16 mouse cellular contexts compared by ENCODE assay signal in the genomic region with DNA sequence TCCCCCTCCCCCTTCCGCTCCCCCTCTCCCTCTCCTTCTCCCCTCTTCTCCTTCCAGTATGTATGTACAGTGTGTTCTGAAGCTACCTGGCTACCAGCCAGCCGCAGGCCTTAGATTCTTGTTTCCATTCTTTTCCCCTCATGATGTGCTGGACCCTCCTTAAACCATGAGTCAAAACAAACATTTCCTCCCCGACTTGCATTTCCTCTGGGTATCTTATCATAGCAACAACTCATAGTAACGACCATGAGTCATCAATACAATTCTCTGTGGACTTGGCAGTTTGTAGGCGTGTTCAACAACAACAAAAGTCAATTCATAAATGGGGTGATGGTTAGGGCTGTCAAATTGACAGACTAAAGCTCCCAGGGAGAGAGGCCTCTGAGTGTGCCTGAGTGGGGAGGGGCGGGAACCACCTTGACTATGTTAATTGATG.
DNase-seq lines count a peak whose midpoint lies in the region; ATAC-seq and TF ChIP-seq lines count a peak whose summit lies in the region.
"Had no signal": no experiment of that assay in that cellular context is flagged by ENCODE, and none has a peak within 500 bp of the region (broad histone marks: within the 10 kb centered on the region; RNA-seq: fewer than 3 reads in every experiment).

No protein-coding gene starts in this region.

- H3K27me3 ChIP-seq in heart, adult 2 months (ENCODE audit: control insufficient read depth, insufficient read depth, low read length): no peaks in the 10 kb centered on the region
- H3K27me3 ChIP-seq in lung, embryonic 15.5 days: no peaks in the 10 kb centered on the region
- H3K27me3 ChIP-seq in stomach, embryonic 16.5 days (ENCODE audit: control insufficient read depth, insufficient read depth, low read length): no peaks in the 10 kb centered on the region
- H3K27me3 ChIP-seq in forebrain, embryonic 12.5 days: no peaks in the 10 kb centered on the region
- H3K27me3 ChIP-seq: embryonic facial prominence, embryonic 13.5 days; forebrain, embryonic 13.5 days; hindbrain, embryonic 12.5 days; midbrain, embryonic 15.5 days had no signal

- no peak overlapping the region for H3K9ac ChIP-seq in heart, adult 2 months (ENCODE audit: low read depth, low read length)
- no peak overlapping the region for H3K9ac ChIP-seq in lung, embryonic 15.5 days
- H3K9ac ChIP-seq in stomach, embryonic 16.5 days (ENCODE audit: low read length): no peak overlapping the region
- H3K9ac ChIP-seq in forebrain, embryonic 12.5 days: no peak overlapping the region
- H3K9ac ChIP-seq: embryonic facial prominence, embryonic 13.5 days; forebrain, embryonic 13.5 days; hindbrain, embryonic 12.5 days; midbrain, embryonic 15.5 days had no signal

- TF ChIP-seq POLR2A in heart, adult 2 months (IDR thresholded peaks at IDR 0.05; ENCODE audit: insufficient read depth, low read depth, low read length): no peak
- TF ChIP-seq POLR2A in lung, adult 2 months (IDR thresholded peaks at IDR 0.05; ENCODE audit: borderline replicate concordance, extremely low read depth, low read depth, low read length): no peak

- H3K79me2 ChIP-seq in heart, adult 2 months (replicated peaks; ENCODE audit: control insufficient read depth, insufficient read depth, low read length): no peaks in the 10 kb centered on the region

- H3K4me3 ChIP-seq in heart, adult 2 months: no peak overlapping the region
- no peak overlapping the region for H3K4me3 ChIP-seq in lung, embryonic 15.5 days
- H3K4me3 ChIP-seq in lung, adult 2 months (replicated peaks; ENCODE audit: extremely low read depth, low read depth, low read length): no peak overlapping the region
- H3K4me3 ChIP-seq in stomach, embryonic 16.5 days (replicated peaks; ENCODE audit: low read length): no peak overlapping the region
- no peak overlapping the region for H3K4me3 ChIP-seq in forebrain, embryonic 12.5 days (replicated peaks)
- H3K4me3 ChIP-seq: embryonic facial prominence, embryonic 13.5 days; forebrain, embryonic 13.5 days; hindbrain, embryonic 12.5 days; midbrain, embryonic 15.5 days had no signal

- ATAC-seq in lung, embryonic 15.5 days (ENCODE audit: borderline replicate concordance, extremely low read depth, low FRiP score, low TSS enrichment): peak; percentile 72
- ATAC-seq in stomach, embryonic 16.5 days (ENCODE audit: insufficient read depth, low FRiP score): peak; percentile 62; the same call in 1 of the 2 replicates
- ATAC-seq in forebrain, embryonic 12.5 days (ENCODE audit: low FRiP score): no peak
- ATAC-seq: forebrain, embryonic 13.5 days; midbrain, embryonic 15.5 days had no signal

- no peaks in the 10 kb centered on the region for H3K4me1 ChIP-seq in heart, adult 2 months (ENCODE audit: control insufficient read depth, insufficient read depth, low read length)
- peaks cover 4% of the 10 kb centered on the region; the same call in 1 of the 2 replicates for H3K4me1 ChIP-seq in lung, embryonic 15.5 days
- H3K4me1 ChIP-seq in lung, adult 2 months (ENCODE audit: control insufficient read depth, insufficient read depth, low read length): no peaks in the 10 kb centered on the region
- no peaks in the 10 kb centered on the region for H3K4me1 ChIP-seq in stomach, embryonic 16.5 days (ENCODE audit: control insufficient read depth, insufficient read depth, low read length)
- H3K4me1 ChIP-seq in forebrain, embryonic 12.5 days: no peaks in the 10 kb centered on the region
- H3K4me1 ChIP-seq: embryonic facial prominence, embryonic 13.5 days; forebrain, embryonic 13.5 days; hindbrain, embryonic 12.5 days; midbrain, embryonic 15.5 days had no signal

- peak; percentile 91 for DNase-seq in heart, adult 11 months
- no peak for DNase-seq in heart, adult 2 months
- DNase-seq in lung, adult 2 months: no peak
- DNase-seq in adipocyte (ENCODE audit: low spot score): peak; percentile 28
- no peak for DNase-seq in adrenal gland, postnatal 14 days
- DNase-seq: adrenal gland, postnatal 36 days; cerebellum, postnatal 36 days; gastrocnemius, postnatal 25 days had no signal

- no peaks in the 10 kb centered on the region for H3K9me3 ChIP-seq in lung, embryonic 15.5 days
- no peaks in the 10 kb centered on the region for H3K9me3 ChIP-seq in stomach, embryonic 16.5 days (replicated peaks; ENCODE audit: control insufficient read depth, low read length)
- no peaks in the 10 kb centered on the region for H3K9me3 ChIP-seq in forebrain, embryonic 12.5 days
- H3K9me3 ChIP-seq: embryonic facial prominence, embryonic 13.5 days; forebrain, embryonic 13.5 days; hindbrain, embryonic 12.5 days; midbrain, embryonic 15.5 days had no signal

- H3K4me2 ChIP-seq in lung, embryonic 15.5 days: no peak overlapping the region
- no peak overlapping the region for H3K4me2 ChIP-seq in stomach, embryonic 16.5 days (ENCODE audit: low read depth, low read length)
- H3K4me2 ChIP-seq in forebrain, embryonic 12.5 days: no peak overlapping the region
- H3K4me2 ChIP-seq: embryonic facial prominence, embryonic 13.5 days; forebrain, embryonic 13.5 days; hindbrain, embryonic 12.5 days; midbrain, embryonic 15.5 days had no signal

- H3K36me3 ChIP-seq in heart, adult 2 months (ENCODE audit: control insufficient read depth, insufficient read depth, low read length): no peaks in the 10 kb centered on the region
- H3K36me3 ChIP-seq in lung, embryonic 15.5 days: no peaks in the 10 kb centered on the region
- H3K36me3 ChIP-seq in stomach, embryonic 16.5 days (ENCODE audit: control insufficient read depth, insufficient read depth, low read length): no peaks in the 10 kb centered on the region
- no peaks in the 10 kb centered on the region for H3K36me3 ChIP-seq in forebrain, embryonic 12.5 days (replicated peaks)
- H3K36me3 ChIP-seq: embryonic facial prominence, embryonic 13.5 days; hindbrain, embryonic 12.5 days; midbrain, embryonic 15.5 days had no signal

- intact Hi-C loops in heart, adult 2 months (cut with DNase I): no loop called here

- WGBS in heart, adult 2 months: 44% methylated on average over 6 of the region's 6 CpGs
- 42% methylated on average over 5 of the region's 6 CpGs for WGBS in lung, embryonic 15.5 days
- WGBS in lung, adult 2 months: 37% methylated on average over 6 of the region's 6 CpGs
- 48% methylated on average over 6 of the region's 6 CpGs for WGBS in stomach, embryonic 16.5 days
- 83% methylated on average over 6 of the region's 6 CpGs for WGBS in forebrain, embryonic 12.5 days

- TF ChIP-seq EP300 in heart, adult 2 months (IDR thresholded peaks at IDR 0.05; ENCODE audit: insufficient read depth, low read depth, low read length): no peak

- no peak overlapping the region for H3K27ac ChIP-seq in heart, adult 2 months
- no peak overlapping the region for H3K27ac ChIP-seq in lung, embryonic 15.5 days
- H3K27ac ChIP-seq in stomach, embryonic 16.5 days (ENCODE audit: low read length): no peak overlapping the region
- no peak overlapping the region for H3K27ac ChIP-seq in forebrain, embryonic 12.5 days
- H3K27ac ChIP-seq: embryonic facial prominence, embryonic 13.5 days; forebrain, embryonic 13.5 days; hindbrain, embryonic 12.5 days; macrophage; midbrain, embryonic 15.5 days had no signal

- TF ChIP-seq CTCF in heart, adult 2 months (IDR thresholded peaks at IDR 0.05): no peak
- TF ChIP-seq CTCF in lung, adult 2 months (IDR thresholded peaks at IDR 0.05; ENCODE audit: insufficient read depth, low read length): no peak

Comparison
In these comparisons a context has a peak if more than half of its experiments do, and no peak if none do; other contexts are left out.
1. DNase-seq: peak in heart, adult 11 months (single experiment) and adipocyte (single experiment); none in heart, adult 2 months (0 of 2), lung, adult 2 months (single experiment) and adrenal gland, postnatal 14 days (single experiment).